Mouse (Mus musculus) forebrain, embryonic 14.5 days (tissue): Measurements from ENCODE around the gene Ap2a1. TPM values are rescaled to one million over a fixed set of nuclear protein-coding genes. Genes with fewer than 3 reads are reported as not detected.
A peak's percentile ranks its signal among the peaks of the same experiment; 100 is the strongest.

Experiments used
- ATAC-seq: fragments of 200-750 bp; cut with Nextera tagmentation; 2 replicates; pipeline ENCODE4 v1.8.0; 2017; ENCODE audit warnings: mild to moderate bottlenecking, moderate library complexity
- DNase-seq: peaks from one replicate; pipeline ENCODE4 v3.0.0-alpha.2; 2015; ENCODE audit warnings: low spot score
- H3K27ac ChIP-seq: fragments of 300-500 bp; sonication (generic); 2 replicates; pipeline ENCODE4 v1.5.1; 2014; ENCODE audit warnings: low read depth, mild to moderate bottlenecking, control low read depth, low read length, moderate library complexity
- H3K27me3 ChIP-seq: fragments of 300-500 bp; sonication (generic); replicated peaks from 2 replicates; pipeline ENCODE4 v1.6.1; 2014; ENCODE audit warnings: low read length, control low read depth, mixed read lengths; ENCODE audit not compliant: control insufficient read depth, insufficient read depth
- H3K36me3 ChIP-seq: fragments of 300-500 bp; sonication (generic); 2 replicates; pipeline ENCODE4 v1.6.1; 2014; ENCODE audit warnings: low read length, control low read depth; ENCODE audit not compliant: control insufficient read depth, insufficient read depth
- H3K4me1 ChIP-seq: fragments of 300-500 bp; sonication (generic); 2 replicates; pipeline ENCODE4 v1.6.1; 2014; ENCODE audit warnings: antibody characterized with exemption, low read length, control low read depth; ENCODE audit not compliant: control insufficient read depth, insufficient read depth
- H3K4me2 ChIP-seq: fragments of 300-500 bp; sonication (generic); 2 replicates; pipeline ENCODE4 v1.6.1; 2014; ENCODE audit warnings: mild to moderate bottlenecking, control low read depth, low read length
- H3K4me3 ChIP-seq: fragments of 300-500 bp; sonication (generic); 2 replicates; pipeline ENCODE4 v1.5.1; 2014; ENCODE audit warnings: low read depth, low read length, control low read depth
- H3K9ac ChIP-seq: fragments of 300-500 bp; sonication (generic); 2 replicates; pipeline ENCODE4 v1.6.1; 2014; ENCODE audit warnings: mild to moderate bottlenecking, low read length, control low read depth, moderate library complexity
- H3K9me3 ChIP-seq: fragments of 300-500 bp; sonication (generic); replicated peaks from 2 replicates; pipeline ENCODE4 v1.6.1; 2016; ENCODE audit warnings: low read length, control low read depth, mixed read lengths; ENCODE audit not compliant: control insufficient read depth
- WGBS: fragments of 180-500 bp; shearing (Covaris S2); extraction: QIAGEN DNeasy Blood & Tissue Kit; methylation state at CpG from one replicate; pipeline ENCODE4 v1.1.7; 2014; 5-methylcytosine and 5-hydroxymethylcytosine counted together
- polyA plus RNA-seq: library from polyadenylated mRNA; unstranded; fragments of >200 nt; fragmentation: Nextera tagmentation; extraction: Ambion mirVana; gene quantifications from 2 replicates; pipeline ENCODE4 v1.2.1, GENCODE M21; 2014

Ap2a1 gene
- polyA plus RNA-seq, 1 experiment from 2014 or later = 85.6 TPM

DNA sequence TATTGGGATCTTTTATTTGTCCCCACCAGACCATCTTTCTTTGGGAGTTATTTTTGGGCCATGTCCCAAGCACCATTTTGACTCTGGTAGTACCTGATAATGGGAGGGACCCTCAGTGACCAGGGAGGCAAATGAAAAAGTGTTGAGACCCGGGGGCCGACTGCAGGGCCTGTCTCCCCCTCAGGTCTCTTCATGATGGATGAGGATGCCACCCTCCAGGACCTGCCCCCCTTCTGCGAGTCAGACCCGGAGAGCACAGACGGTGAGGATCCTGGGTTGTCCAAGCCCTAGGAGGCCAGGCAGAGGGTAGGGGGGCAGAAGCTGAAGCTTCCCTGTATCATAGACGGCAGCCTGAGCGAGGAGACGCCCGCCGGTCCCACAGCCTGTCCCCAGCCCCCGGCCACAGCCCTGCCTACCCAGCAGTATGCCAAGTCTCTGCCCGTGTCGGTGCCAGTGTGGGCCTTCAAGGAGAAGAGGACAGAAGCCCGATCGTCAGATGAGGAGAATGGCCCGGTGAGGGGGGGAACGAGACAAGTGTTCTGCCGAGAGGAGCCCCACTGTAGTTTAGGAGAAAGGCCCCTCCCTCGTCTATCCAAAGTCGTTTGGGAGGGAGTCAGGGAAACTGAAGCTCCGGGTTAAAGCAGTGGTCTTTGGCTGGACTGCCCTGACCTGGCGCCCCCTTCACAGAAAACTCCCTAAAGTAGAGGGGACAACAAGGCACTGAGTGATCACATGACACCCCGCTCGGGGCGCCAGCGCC lies 75.5 kb downstream of the Ap2a1 start:
- peak overlapping the region; percentile 76 for H3K4me2 ChIP-seq
- DNase-seq (no peak), ATAC-seq (no peak)
- peak overlapping the region; percentile 74 for H3K9ac ChIP-seq
- H3K27me3 ChIP-seq = no peaks in the 10 kb centered on the region
- H3K27ac ChIP-seq = peak overlapping the region; percentile 85
- peaks cover 10% of the 10 kb centered on the region; the same call in 1 of the 2 replicates for H3K36me3 ChIP-seq
- peaks cover 33% of the 10 kb centered on the region for H3K4me1 ChIP-seq
- H3K9me3 ChIP-seq = no peaks in the 10 kb centered on the region
- H3K4me3 ChIP-seq = peak overlapping the region; percentile 36
- 39% methylated on average over 26 of the region's 26 CpGs for WGBS

DNA sequence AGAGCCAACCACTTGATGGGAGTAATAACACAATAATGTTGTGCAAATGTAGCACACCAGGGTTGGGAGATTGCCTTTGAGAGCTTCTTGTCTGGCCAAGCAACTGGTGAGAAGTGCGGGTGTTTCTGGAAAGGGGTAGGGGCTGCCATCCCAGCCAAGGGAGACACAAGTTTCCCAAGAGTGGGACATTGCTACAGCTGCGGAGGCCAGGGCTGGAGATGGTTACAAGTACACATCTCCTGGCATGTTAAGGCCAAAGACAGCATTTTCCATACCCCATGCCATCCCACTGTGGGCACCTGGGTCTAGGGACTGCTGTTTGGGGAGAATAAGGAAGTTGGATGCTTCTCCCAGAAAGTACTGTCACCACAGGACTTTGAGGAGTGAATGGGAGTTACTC lies 76.2 kb downstream of the Ap2a1 start:
- Histone ChIP-seq H3K27ac (no peak overlapping the region), H3K4me1 (peaks cover 30% of the 10 kb centered on the region), H3K9ac (no peak overlapping the region), H3K9me3 (no peaks in the 10 kb centered on the region), H3K36me3 (peaks cover 10% of the 10 kb centered on the region; the same call in 1 of the 2 replicates), H3K4me2 (no peak overlapping the region), H3K27me3 (no peaks in the 10 kb centered on the region), H3K4me3 (no peak overlapping the region)
- DNase-seq (no peak), ATAC-seq (no peak)
- WGBS = 100% methylated on average over 2 of the region's 2 CpGs

DNA sequence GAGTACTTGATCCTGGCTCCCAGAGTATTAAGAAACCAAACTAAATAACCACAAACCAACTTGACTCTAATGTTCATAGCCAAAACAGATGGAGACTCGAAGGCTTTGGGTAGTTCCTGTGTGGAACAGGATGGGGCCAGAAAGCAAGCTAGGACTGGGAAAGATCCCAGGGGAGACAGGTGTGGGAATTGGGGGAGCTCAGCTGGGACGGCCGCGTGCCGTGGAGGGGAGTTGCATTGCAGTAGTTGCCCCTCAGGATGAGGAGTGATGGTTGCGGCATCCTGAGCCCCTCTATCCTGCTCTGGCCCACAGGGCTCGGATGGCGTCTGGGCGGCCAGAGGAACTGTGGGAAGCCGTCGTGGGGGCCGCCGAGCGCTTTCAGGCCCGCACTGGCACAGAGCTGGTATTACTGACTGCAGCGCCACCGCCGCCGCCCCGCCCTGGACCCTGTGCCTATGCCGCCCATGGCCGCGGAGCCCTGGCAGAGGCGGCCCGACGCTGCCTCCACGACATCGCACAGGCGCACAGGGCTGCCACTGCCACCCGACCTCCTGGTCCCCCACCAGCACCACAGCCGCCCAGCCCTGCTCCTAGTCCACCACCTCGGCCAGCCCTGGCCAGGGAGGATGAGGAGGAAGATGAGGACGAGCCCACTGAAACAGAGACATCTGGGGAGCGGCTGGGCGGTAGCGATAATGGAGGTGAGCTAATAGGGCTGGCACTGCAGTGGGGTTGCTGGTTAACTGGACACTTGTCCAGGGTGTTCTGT lies 76.9 kb downstream of the Ap2a1 start:
- Histone ChIP-seq H3K4me1 (peaks cover 32% of the 10 kb centered on the region), H3K9ac (no peak overlapping the region)

DNA sequence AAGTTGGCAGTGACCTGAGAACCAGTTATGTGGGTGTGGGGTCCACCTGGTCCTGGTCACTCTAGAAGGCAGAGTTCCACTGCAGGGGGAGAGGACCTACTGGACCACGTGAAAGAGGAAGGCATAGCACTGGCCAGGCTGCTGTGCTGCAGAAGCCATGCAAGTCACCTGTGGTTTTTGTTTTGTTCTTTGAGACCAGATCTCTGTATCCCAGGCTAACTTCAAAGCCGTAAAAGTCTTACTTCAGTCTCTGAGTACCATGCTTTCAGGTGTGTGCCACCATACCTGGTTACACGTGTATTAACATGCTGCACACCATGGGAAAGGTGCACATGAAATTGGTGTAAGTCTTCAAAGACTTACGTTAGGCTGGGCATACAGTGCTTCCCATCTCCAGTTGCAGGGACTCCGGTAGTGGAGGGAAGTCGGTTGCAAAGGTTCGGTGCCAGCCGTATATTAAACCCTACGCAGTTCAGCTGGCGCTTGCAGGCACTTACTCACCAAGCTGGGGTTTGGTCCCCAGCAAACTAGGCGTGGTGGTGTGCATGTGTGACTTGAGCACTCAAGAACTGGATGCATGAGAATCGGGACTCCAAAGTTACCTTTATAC lies 77.6 kb downstream of the Ap2a1 start:
- no peak overlapping the region for H3K4me2 ChIP-seq
- no peaks in the 10 kb centered on the region for H3K9me3 ChIP-seq
- H3K4me3 ChIP-seq = no peak overlapping the region
- WGBS = 92% methylated on average over 12 of the region's 12 CpGs
- no peak for ATAC-seq
- peaks cover 10% of the 10 kb centered on the region; the same call in 1 of the 2 replicates for H3K36me3 ChIP-seq
- no peak for DNase-seq
- no peak overlapping the region for H3K27ac ChIP-seq
- no peaks in the 10 kb centered on the region for H3K27me3 ChIP-seq
- H3K9ac ChIP-seq = no peak overlapping the region
- H3K4me1 ChIP-seq = peaks cover 33% of the 10 kb centered on the region

More for the DNA sequence above, 76.9 kb downstream of the Ap2a1 start:
- Histone ChIP-seq H3K27me3 (no peaks in the 10 kb centered on the region), H3K36me3 (peaks cover 10% of the 10 kb centered on the region; the same call in 1 of the 2 replicates), H3K4me3 (no peak overlapping the region), H3K4me2 (no peak overlapping the region), H3K9me3 (no peaks in the 10 kb centered on the region), H3K27ac (no peak overlapping the region)
- DNase-seq = no peak
- WGBS = 90% methylated on average over 36 of the region's 36 CpGs
- ATAC-seq = no peak

DNA sequence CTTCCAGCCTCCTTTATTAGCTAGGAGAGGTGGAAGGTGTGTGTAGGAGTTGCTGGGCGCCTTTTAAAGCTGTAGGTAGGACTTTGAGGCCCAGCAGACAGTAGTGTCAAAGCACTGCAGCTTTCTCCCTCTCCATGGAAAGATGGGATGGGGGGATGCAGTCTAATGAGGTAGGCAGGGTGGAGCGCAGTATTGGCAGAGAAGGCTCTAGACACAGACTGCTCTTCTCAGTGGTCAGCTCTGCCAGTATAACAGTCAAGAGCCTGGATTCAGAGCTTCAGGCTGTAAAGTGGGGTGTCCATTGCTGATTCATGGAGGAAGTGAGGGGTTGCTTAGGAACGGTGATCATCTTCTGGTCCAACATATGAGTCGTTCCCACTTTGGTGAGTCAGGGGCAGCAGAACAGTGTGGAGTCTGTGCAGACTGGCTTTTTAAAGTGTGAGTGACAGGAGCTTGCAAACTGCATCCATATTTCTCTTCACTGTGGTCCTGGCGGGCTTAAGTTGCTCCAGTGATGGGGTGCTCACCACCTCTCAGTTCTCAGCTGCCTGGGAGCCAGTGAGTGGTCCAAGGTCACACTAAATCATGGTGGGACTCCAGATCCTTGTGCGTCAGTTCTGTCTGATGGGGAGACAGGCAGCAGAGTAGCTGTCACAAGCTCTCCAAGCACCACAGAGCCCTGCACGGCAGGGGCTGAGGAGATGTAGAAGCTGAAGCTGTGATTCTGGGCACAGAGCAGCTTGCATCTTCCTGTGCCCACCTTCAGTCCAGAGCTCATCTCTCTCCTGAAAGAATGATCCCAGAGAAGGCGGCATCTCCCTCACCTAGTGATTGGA lies 78.3 kb downstream of the Ap2a1 start:
- DNase-seq (no peak), ATAC-seq (no peak)
- no peak overlapping the region for H3K27ac ChIP-seq
- no peaks in the 10 kb centered on the region for H3K27me3 ChIP-seq
- H3K4me3 ChIP-seq = peak overlapping the region; percentile 82
- H3K4me1 ChIP-seq = peaks cover 31% of the 10 kb centered on the region
- H3K9ac ChIP-seq = peak overlapping the region; percentile 78
- peaks cover 17% of the 10 kb centered on the region for H3K36me3 ChIP-seq
- 80% methylated on average over 8 of the region's 8 CpGs for WGBS
- H3K4me2 ChIP-seq = peak overlapping the region; percentile 85
- H3K9me3 ChIP-seq = no peaks in the 10 kb centered on the region

Other genes with a start within 250 kb of the Ap2a1 start
- not detected in 2 replicates for gene Izumo2, start 220.8 kb downstream of the Ap2a1 start, polyA plus RNA-seq
- 32.0 and 33.5 TPM in 2 replicates for gene Vrk3, start 181.1 kb downstream of the Ap2a1 start, polyA plus RNA-seq
- gene Zfp473, start 178.4 kb downstream of the Ap2a1 start, polyA plus RNA-seq = 1.2 and 1.3 TPM in 2 replicates
- gene Nup62, start 113.4 kb downstream of the Ap2a1 start, polyA plus RNA-seq = 40.4 and 43.6 TPM in 2 replicates
- gene Il4i1, start 113.1 kb downstream of the Ap2a1 start, polyA plus RNA-seq = 1.0 and 1.2 TPM in 2 replicates
- 4.2 and 4.7 TPM in 2 replicates for gene Atf5, start 112.8 kb downstream of the Ap2a1 start, polyA plus RNA-seq
- gene Akt1s1, start 80.5 kb downstream of the Ap2a1 start, polyA plus RNA-seq = 70.4 and 75.4 TPM in 2 replicates
- 79.6 and 105 TPM in 2 replicates for gene Tbc1d17, start 80.4 kb downstream of the Ap2a1 start, polyA plus RNA-seq
- gene Pnkp, start 72.4 kb downstream of the Ap2a1 start, polyA plus RNA-seq = 30.0 and 31.7 TPM in 2 replicates
- gene Ptov1, start 59.7 kb downstream of the Ap2a1 start, polyA plus RNA-seq = 447 and 458 TPM in 2 replicates
- gene Med25, start 36.8 kb downstream of the Ap2a1 start, polyA plus RNA-seq = 75.4 and 94.0 TPM in 2 replicates
- 18.2 and 18.3 TPM in 2 replicates for gene Fuz, start 33.4 kb downstream of the Ap2a1 start, polyA plus RNA-seq
- gene Tsks, start 13.7 kb upstream of the Ap2a1 start, polyA plus RNA-seq = not detected in 2 replicates
- gene Cpt1c, start 45.4 kb upstream of the Ap2a1 start, polyA plus RNA-seq = 37.3 and 41.0 TPM in 2 replicates
- 241 and 274 TPM in 2 replicates for gene Prmt1, start 57.1 kb upstream of the Ap2a1 start, polyA plus RNA-seq
- gene Irf3, start 68.2 kb upstream of the Ap2a1 start, polyA plus RNA-seq = 52.7 and 60.6 TPM in 2 replicates
- 20.0 and 23.4 TPM in 2 replicates for gene Bcl2l12, start 69.2 kb upstream of the Ap2a1 start, polyA plus RNA-seq
- gene Scaf1, start 86.9 kb upstream of the Ap2a1 start, polyA plus RNA-seq = 40.5 and 47.8 TPM in 2 replicates
- gene Rras, start 88.5 kb upstream of the Ap2a1 start, polyA plus RNA-seq = 11.4 and 14.7 TPM in 2 replicates
- gene Prr12, start 123.4 kb upstream of the Ap2a1 start, polyA plus RNA-seq = 13.6 and 16.0 TPM in 2 replicates
- gene Nosip, start 132.9 kb upstream of the Ap2a1 start, polyA plus RNA-seq = 70.4 and 71.8 TPM in 2 replicates
- 12.0 and 13.4 TPM in 2 replicates for gene Prrg2, start 133.2 kb upstream of the Ap2a1 start, polyA plus RNA-seq
- gene Rcn3, start 162.7 kb upstream of the Ap2a1 start, polyA plus RNA-seq = 67.4 and 73.9 TPM in 2 replicates
- gene Fcgrt, start 174.4 kb upstream of the Ap2a1 start, polyA plus RNA-seq = 20.3 and 26.9 TPM in 2 replicates
- 981 and 1,280 TPM in 2 replicates for gene Rps11, start 194.9 kb upstream of the Ap2a1 start, polyA plus RNA-seq
- 1,037 and 1,253 TPM in 2 replicates for gene Rpl13a, start 199.3 kb upstream of the Ap2a1 start, polyA plus RNA-seq
- gene Gm45713, start 206.7 kb upstream of the Ap2a1 start, polyA plus RNA-seq = 0.22 and 0.88 TPM in 2 replicates
- gene Flt3l, start 206.9 kb upstream of the Ap2a1 start, polyA plus RNA-seq = 0.61 and 1.3 TPM in 2 replicates
- 101 and 108 TPM in 2 replicates for gene Pih1d1, start 224.8 kb upstream of the Ap2a1 start, polyA plus RNA-seq
- 24.4 and 26.8 TPM in 2 replicates for gene Aldh16a1, start 225.1 kb upstream of the Ap2a1 start, polyA plus RNA-seq
- 14.6 and 15.9 TPM in 2 replicates for gene Slc17a7, start 234.5 kb upstream of the Ap2a1 start, polyA plus RNA-seq